Mouse (Mus musculus) gastrocnemius, adult 8-10 months (tissue): ENCODE results near the gene Rhox3a. TPM values are rescaled to one million over a fixed set of nuclear protein-coding genes. Genes with fewer than 3 reads are reported as not detected.
"Not testable (repeated sequence)": the region's sequence is repeated elsewhere in the genome, so short reads cannot be mapped to it uniquely, and the experiment has no call there.

ENCODE experiments used
- DNase-seq, 2 experiments: peaks; one replicate each; pipeline ENCODE4 v3.0.0; 2022; ENCODE audit warnings: low spot score in 2 of 2
- total RNA-seq, 4 experiments: library from RNA; stranded (reverse); gene quantifications; 2 replicates each; pipeline ENCODE4 v1.2.4; 2022

Gene Rhox3a
- not detected for total RNA-seq

DNA sequence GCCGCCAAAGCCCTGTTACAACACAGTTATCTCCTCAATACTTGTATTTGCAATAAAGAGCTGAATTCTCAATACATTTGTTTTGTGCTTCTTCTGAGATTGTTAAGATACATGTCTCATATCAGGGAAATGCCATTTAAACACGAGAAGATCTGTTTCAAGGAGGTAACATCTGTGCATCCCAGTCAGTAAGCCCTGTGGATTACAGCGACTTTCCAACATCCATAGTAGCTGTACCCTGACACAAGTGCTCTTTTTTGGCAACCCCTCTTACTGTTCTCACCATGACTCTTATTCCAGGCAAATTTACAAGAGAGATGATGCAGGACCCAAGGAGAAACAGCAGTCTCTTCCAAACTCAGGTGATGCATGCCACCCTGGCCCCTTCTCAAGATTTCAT lies at the start of gene Rhox3a:
TSS of gene Rhox3a (plus strand) at position 301 of the 400 bp plus-strand sequence.
- not testable (repeated sequence) for DNase-seq

DNA sequence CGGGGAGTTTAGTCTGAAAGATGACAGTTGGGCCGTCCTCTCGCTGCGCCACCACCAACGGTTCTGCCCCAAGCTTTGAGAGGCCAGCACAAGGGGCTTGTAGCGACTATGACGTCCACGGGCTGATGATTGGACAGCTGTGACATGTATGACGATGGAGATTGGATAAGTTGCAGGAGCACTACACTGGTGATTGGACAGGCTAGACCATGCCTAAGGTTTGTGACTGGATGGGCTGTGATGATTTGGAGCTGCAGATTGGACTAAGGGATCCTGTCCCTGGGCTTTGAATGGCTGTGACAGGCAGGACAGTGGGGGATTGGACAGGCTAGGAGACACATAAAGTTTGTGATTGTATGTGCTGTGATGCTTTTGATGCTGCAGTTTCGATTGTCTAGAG lies 38.8 kb upstream of the Rhox3a start, which contains the start of gene Gm9:
TSS of gene Gm9 (minus strand) at position 101 of the 400 bp plus-strand sequence.
- DNase-seq = no peak

DNA sequence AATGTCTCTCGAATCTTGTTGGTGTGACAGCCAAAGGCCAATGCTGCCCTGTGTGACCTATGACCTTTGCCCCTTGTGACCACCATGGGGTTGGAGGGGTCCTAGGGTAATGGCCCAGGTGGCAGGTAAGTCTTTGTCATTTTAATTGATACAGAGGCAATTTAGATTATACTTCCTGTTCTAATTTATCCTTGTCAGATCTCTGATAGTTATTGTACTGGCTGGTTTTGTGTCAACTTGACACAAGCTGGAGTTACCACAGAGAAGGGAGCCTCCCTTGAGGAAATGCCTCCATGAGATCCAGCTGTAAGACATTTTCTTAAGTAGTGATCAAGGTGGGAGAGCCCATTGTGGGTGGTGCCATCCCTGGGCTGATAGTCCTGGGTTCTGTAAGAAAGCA lies 27.6 kb upstream of the Rhox3a start, which contains the start of gene Rhox1:
TSS of gene Rhox1 (minus strand) at position 101 of the 400 bp plus-strand sequence.
- not testable (repeated sequence) for DNase-seq

- DNase-seq = not testable (repeated sequence)
Observed at GRCm38 (mm10) chrX:37244676-37245075, 5.0 kb upstream of the Rhox3a start, which contains the start of gene Rhox2a. Gene Rhox2a, plus strand, starts transcription at chrX:37244976.

- DNase-seq = not testable (repeated sequence)
Observed at GRCm38 (mm10) chrX:37265038-37265437, 15.3 kb downstream of the Rhox3a start, which contains the start of gene Rhox4a. Gene Rhox4a, plus strand, starts transcription at chrX:37265338.

Other genes with a start within 250 kb of the Rhox3a start
- not detected for gene Sowahd, start 201.1 kb upstream of the Rhox3a start, total RNA-seq
- 100 to 1,000 TPM; 261 to 342 (median 276) TPM for gene Rpl39, start 164.5 kb upstream of the Rhox3a start, total RNA-seq
- 10 to 100 TPM in 1 of 4 experiments, 1 to 10 TPM in 3; 7.2 to 10.5 (median 9.2) TPM for gene Upf3b, start 139.6 kb upstream of the Rhox3a start, total RNA-seq
- gene Nkap, start 123.1 kb upstream of the Rhox3a start, total RNA-seq = 1 to 10 TPM; 7.1 to 8.8 (median 7.8) TPM
- gene Akap14, start 81.1 kb upstream of the Rhox3a start, total RNA-seq = not detected
- 100 to 1,000 TPM; 301 to 394 (median 354) TPM for gene Ndufa1, start 58.8 kb upstream of the Rhox3a start, total RNA-seq
- gene Rnf113a1, start 58.7 kb upstream of the Rhox3a start, total RNA-seq = 1 to 10 TPM; 2.6 to 4.4 (median 2.9) TPM
- not detected for gene Gm9, start 38.9 kb upstream of the Rhox3a start, total RNA-seq
- gene Rhox1, start 27.7 kb upstream of the Rhox3a start, total RNA-seq = not detected
- not detected for gene Rhox2a, start 4.9 kb upstream of the Rhox3a start, total RNA-seq
- not detected for gene Rhox4a, start 15.4 kb downstream of the Rhox3a start, total RNA-seq
- not detected for gene Rhox3a2, start 130.1 kb downstream of the Rhox3a start, total RNA-seq
- not detected for gene Rhox4a2, start 140.9 kb downstream of the Rhox3a start, total RNA-seq
- gene Rhox2b, start 162.1 kb downstream of the Rhox3a start, total RNA-seq = not detected
- gene Rhox4b, start 182.6 kb downstream of the Rhox3a start, total RNA-seq = not detected
- not detected for gene Rhox2c, start 203.8 kb downstream of the Rhox3a start, total RNA-seq
- not detected for gene Rhox3c, start 208.7 kb downstream of the Rhox3a start, total RNA-seq
- gene Rhox4c, start 230.4 kb downstream of the Rhox3a start, total RNA-seq = not detected
- gene Rhox2d, start 243.5 kb downstream of the Rhox3a start, total RNA-seq = not detected